ENCODE assay signal across 19 mouse cellular contexts in genomic region chr3:107844499-107844898, GRCm38 (mm10). TPM values are rescaled to one million over a fixed set of nuclear protein-coding genes. Genes with fewer than 3 reads are reported as not detected.
A peak's percentile ranks its signal among the peaks of the same experiment; 100 is the strongest.
DNase-seq lines count a peak whose midpoint lies in the region; ATAC-seq and TF ChIP-seq lines count a peak whose summit lies in the region.
"Had no signal": no experiment of that assay in that cellular context is flagged by ENCODE, and none has a peak within 500 bp of the region (broad histone marks: within the 10 kb centered on the region; RNA-seq: fewer than 3 reads in every experiment).

No protein-coding gene starts in this region.

- CTCF ChIA-PET in Patski (lab: Charles Lee): interaction anchor here (0.5 to 2.5 kb wide), 7 partner anchors 8 to 108 kb away, joined by 3 to 8 read pairs (median 4); no protein-coding TSS in a partner anchor

- WGBS in hindbrain, postnatal 0 days: 29% methylated on average over 2 of the region's 2 CpGs
- 66% methylated on average over 2 of the region's 2 CpGs for WGBS in hindbrain, embryonic 14.5 days

- peak; percentile 26 for DNase-seq in hindbrain, postnatal 0 days (ENCODE audit: low spot score)
- DNase-seq in hindbrain, embryonic 14.5 days (ENCODE audit: low spot score): no peak
- peak; percentile 46 for DNase-seq in 3134 (ENCODE audit: extremely low read depth, insufficient read length, low spot score)
- peak; percentile 53 for DNase-seq in Patski (ENCODE audit: low read depth, low spot score)
- DNase-seq in cerebellum, postnatal 25 days: peak; percentile 53 to 59
- no peak for DNase-seq in thymus, postnatal 14 days
- DNase-seq: layer of hippocampus, postnatal 36 days; right cerebral cortex, adult 18-20 months; thymus, adult 18-20 months had no signal

- no peak overlapping the region for H3K4me3 ChIP-seq in hindbrain, postnatal 0 days (ENCODE audit: low read length)
- no peak overlapping the region for H3K4me3 ChIP-seq in hindbrain, embryonic 14.5 days (replicated peaks; ENCODE audit: low read length)
- H3K4me3 ChIP-seq: lung, embryonic 15.5 days had no signal

- ATAC-seq in hindbrain, postnatal 0 days: no peak
- no peak for ATAC-seq in hindbrain, embryonic 14.5 days (ENCODE audit: low FRiP score)
- ATAC-seq in Patski: no peak
- ATAC-seq in erythroid progenitor cell, adult 5-6 weeks (replicated peaks; ENCODE audit: low FRiP score, poor library complexity, severe bottlenecking): no peak
- ATAC-seq: forebrain, embryonic 16.5 days; inflammation-experienced regulatory T-cells, adult 6 months had no signal

- no peak for TF ChIP-seq CTCF in hindbrain, postnatal 0 days (IDR thresholded peaks at IDR 0.05; ENCODE audit: low read depth)
- TF ChIP-seq CTCF in Patski (IDR thresholded peaks at IDR 0.05): no peak

- no peaks in the 10 kb centered on the region for H3K27me3 ChIP-seq in hindbrain, postnatal 0 days (ENCODE audit: insufficient read depth, low read length)
- no peaks in the 10 kb centered on the region for H3K27me3 ChIP-seq in hindbrain, embryonic 14.5 days (ENCODE audit: control insufficient read depth, insufficient read depth, low read length)
- no peaks in the 10 kb centered on the region for H3K27me3 ChIP-seq in Patski
- H3K27me3 ChIP-seq: CH12.LX; lung, embryonic 15.5 days had no signal

- H3K4me2 ChIP-seq in hindbrain, postnatal 0 days (ENCODE audit: low read depth, low read length): no peak overlapping the region
- H3K4me2 ChIP-seq in hindbrain, embryonic 14.5 days (replicated peaks): no peak overlapping the region
- H3K4me2 ChIP-seq: lung, embryonic 15.5 days had no signal

- no peak overlapping the region for H3K9ac ChIP-seq in hindbrain, postnatal 0 days (replicated peaks; ENCODE audit: low read length)
- H3K9ac ChIP-seq in hindbrain, embryonic 14.5 days: no peak overlapping the region
- H3K9ac ChIP-seq: lung, embryonic 15.5 days had no signal

- H3K36me3 ChIP-seq in hindbrain, postnatal 0 days (ENCODE audit: insufficient read depth, low read length): no peaks in the 10 kb centered on the region
- H3K36me3 ChIP-seq in hindbrain, embryonic 14.5 days (replicated peaks; ENCODE audit: control insufficient read depth, insufficient read depth): no peaks in the 10 kb centered on the region
- H3K36me3 ChIP-seq: lung, embryonic 15.5 days had no signal

- H3K4me1 ChIP-seq in hindbrain, postnatal 0 days (ENCODE audit: insufficient read depth, low read length): peaks cover 11% of the 10 kb centered on the region; the same call in 1 of the 2 replicates
- H3K4me1 ChIP-seq in hindbrain, embryonic 14.5 days (replicated peaks; ENCODE audit: control insufficient read depth, insufficient read depth, low read length): peaks cover 25% of the 10 kb centered on the region

- no peak overlapping the region for H3K27ac ChIP-seq in hindbrain, postnatal 0 days
- H3K27ac ChIP-seq in hindbrain, embryonic 14.5 days: no peak overlapping the region
- H3K27ac ChIP-seq: kidney, postnatal 0 days; lung, embryonic 15.5 days had no signal

- POLR2A ChIA-PET in Patski (lab: Charles Lee): interaction anchor here (1.0 to 1.2 kb wide), 2 partner anchors 9 to 36 kb away, joined by 3 read pairs; no protein-coding TSS in a partner anchor

- no peaks in the 10 kb centered on the region for H3K9me3 ChIP-seq in hindbrain, postnatal 0 days (ENCODE audit: low read length)
- no peaks in the 10 kb centered on the region for H3K9me3 ChIP-seq in hindbrain, embryonic 14.5 days (ENCODE audit: control insufficient read depth, low read length)
- H3K9me3 ChIP-seq: lung, embryonic 15.5 days had no signal

- in situ Hi-C loops in Patski (cut with MboI; ENCODE audit: low pct_unique_long_range_greater_than_20kb): no loop called here

RNA-seq across cellular contexts. Expression of gene Eps8l3, which starts 32.5 kb away (rescaled TPM):
- total RNA-seq in hindbrain, postnatal 0 days (2014; rRNA removed): not detected in 2 replicates
- polyA plus RNA-seq in hindbrain, postnatal 0 days (2015; fragmentation: Nextera tagmentation; extraction: Ambion mirVana): not detected in 2 replicates
- not detected in 2 replicates for polyA plus RNA-seq in hindbrain, embryonic 14.5 days (2014; fragmentation: Nextera tagmentation; extraction: Ambion mirVana)
- not detected for polyA plus RNA-seq in Patski (2021)
- not detected in 2 replicates for total RNA-seq in erythroid progenitor cell, adult 5-6 weeks (2015; ENCODE audit: low replicate concordance)
- not detected in 2 replicates for total RNA-seq in erythroid progenitor cell, adult 5-6 weeks (2017; ENCODE audit: low replicate concordance)
- total RNA-seq: adrenal gland, postnatal 25 days; CH12.LX; gastrocnemius, postnatal 4 days; layer of hippocampus, postnatal 36 days; neutrophil, adult 5-6 weeks had no signal
- polyA plus RNA-seq: embryonic facial prominence, embryonic 14.5 days; forebrain, embryonic 16.5 days; inflammation-experienced regulatory T-cells, adult 6 months; lung, embryonic 15.5 days had no signal

RNA-seq across cellular contexts. Expression of gene Gstm5, which starts 51.1 kb away (rescaled TPM):
- 164 and 179 TPM in 2 replicates for total RNA-seq in hindbrain, postnatal 0 days (2014; rRNA removed)
- polyA plus RNA-seq in hindbrain, postnatal 0 days (2015; fragmentation: Nextera tagmentation; extraction: Ambion mirVana): 383 and 384 TPM in 2 replicates
- polyA plus RNA-seq in hindbrain, embryonic 14.5 days (2014; fragmentation: Nextera tagmentation; extraction: Ambion mirVana): 255 and 259 TPM in 2 replicates
- 150 TPM for polyA plus RNA-seq in Patski (2021)
- total RNA-seq in erythroid progenitor cell, adult 5-6 weeks (2015; ENCODE audit: low replicate concordance): 49.4 and 80.1 TPM in 2 replicates
- 50.7 and 54.8 TPM in 2 replicates for total RNA-seq in erythroid progenitor cell, adult 5-6 weeks (2017; ENCODE audit: low replicate concordance)

Comparison
In these comparisons a context has a peak if more than half of its experiments do, and no peak if none do; other contexts are left out.
1. DNase-seq: peak in hindbrain, postnatal 0 days (single experiment), 3134 (single experiment), Patski (single experiment) and cerebellum, postnatal 25 days (2 of 2); none in hindbrain, embryonic 14.5 days (single experiment) and thymus, postnatal 14 days (single experiment).